Mouse (Mus musculus): Measurements from ENCODE around the gene Mrpl28.

The Mrpl28 gene

GRCm38 (mm10) chr17:26115956-26116487 is 7.3 kb upstream of the Mrpl28 start:
- no peak for DNase-seq (ENCODE audit: low read depth)

DNA sequence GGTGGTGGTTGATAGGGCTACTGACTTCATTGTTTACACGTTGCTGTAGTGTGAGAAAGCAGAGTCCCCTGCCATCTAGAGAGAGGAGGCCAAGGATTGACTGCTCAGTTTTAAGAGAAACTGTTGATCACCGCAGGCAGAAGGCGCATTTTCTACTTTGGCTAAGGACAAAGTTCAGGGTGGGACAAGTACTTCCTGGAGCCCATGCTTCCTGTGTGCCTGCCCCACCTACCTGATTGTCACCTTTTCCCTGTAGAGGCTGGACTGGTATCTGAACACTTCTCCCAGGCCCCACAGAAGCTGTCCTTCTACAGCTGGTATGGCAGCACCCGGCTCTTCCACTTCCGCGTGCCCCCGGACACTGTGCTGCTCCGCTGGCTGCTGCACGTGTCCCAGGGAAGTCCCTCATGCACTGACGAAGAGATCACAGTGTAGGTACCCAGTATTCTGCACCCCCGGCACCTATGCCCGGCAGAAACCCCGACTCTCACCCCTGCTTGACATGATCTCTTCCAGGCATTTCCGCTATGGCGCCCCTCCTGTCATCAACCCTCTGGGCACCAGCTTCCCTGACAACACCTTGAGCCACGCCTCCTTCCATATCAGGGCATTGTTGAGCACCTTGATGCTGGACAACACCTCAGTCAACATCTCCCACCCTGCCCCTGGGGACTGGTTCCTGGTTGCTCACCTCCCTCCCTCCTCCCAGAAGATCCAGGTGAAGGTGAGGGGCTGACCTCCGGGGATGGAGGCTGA is 6.6 kb upstream of the Mrpl28 start:
- no peak for DNase-seq (ENCODE audit: low read depth)

DNA sequence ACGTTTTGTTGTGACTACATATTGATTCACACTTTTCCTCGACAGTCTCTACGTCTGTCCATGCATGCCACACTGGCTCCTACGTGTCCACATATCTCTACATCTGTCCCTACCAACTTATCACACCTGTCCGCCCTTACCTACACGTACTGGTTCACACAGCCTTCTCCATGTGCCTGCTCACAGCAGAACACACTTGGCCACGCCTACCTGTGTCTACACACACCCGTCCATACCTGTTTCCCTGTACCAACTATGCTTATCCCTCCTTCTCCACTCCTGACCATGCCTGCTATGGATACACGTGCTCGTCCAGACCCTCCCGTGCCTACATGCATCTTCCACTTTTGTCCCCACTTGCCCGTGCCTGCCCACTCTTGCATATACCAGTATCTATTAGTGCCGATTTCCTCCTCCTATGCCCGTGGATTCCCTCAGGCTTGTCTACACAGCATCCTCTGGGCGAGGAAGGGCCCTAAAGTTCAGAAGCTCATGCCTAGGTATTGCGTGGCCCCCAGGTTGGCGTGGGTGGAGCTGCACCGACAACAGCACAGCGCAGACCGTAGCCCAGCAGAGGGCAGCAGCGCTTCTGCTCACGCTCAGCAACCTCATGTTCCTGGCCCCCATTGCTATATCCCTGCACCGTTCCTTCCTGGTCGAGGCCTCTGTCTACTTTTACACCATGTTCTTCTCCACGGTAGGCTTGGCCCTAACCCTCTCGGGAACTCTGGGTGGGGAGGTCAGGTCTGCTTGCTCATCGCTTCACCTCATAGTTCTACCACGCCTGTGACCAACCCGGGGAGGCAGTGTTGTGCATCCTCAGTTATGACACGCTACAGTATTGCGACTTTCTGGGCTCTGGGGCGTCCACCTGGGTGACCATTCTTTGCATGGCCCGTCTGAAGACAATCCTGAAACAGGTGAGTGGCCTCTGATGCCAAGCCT is 3.3 kb upstream of the Mrpl28 start:
- DNase-seq (ENCODE audit: low read depth), result peak; percentile 88

- DNase-seq (ENCODE audit: low read depth), result no peak
These were observed 714 bp upstream of the Mrpl28 start for GRCm38 (mm10) chr17:26122431-26123140.

GRCm38 (mm10) chr17:26124560-26124959 is 1.3 kb downstream of the Mrpl28 start:
- DNase-seq (ENCODE audit: low read depth), result no peak

DNA sequence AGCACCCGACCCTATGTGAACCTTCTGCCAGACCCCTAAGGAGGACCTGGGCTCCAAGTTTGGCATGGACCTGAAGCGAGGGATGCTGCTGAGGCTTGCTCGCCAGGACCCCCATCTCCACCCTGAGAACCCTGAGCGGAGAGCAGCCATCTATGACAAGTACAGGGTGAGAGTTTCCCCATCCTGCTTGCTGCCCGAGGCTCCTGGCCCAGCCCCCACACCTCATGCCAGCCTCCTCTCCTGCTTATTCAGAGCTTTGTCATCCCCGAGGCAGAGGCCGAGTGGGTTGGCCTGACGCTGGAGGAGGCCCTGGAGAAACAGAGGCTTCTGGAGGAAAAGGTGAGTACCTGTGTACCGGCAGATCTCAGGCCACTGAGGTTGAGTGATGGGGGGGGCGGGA is 1.9 kb downstream of the Mrpl28 start:
- no peak for DNase-seq (ENCODE audit: low read depth)

DNA sequence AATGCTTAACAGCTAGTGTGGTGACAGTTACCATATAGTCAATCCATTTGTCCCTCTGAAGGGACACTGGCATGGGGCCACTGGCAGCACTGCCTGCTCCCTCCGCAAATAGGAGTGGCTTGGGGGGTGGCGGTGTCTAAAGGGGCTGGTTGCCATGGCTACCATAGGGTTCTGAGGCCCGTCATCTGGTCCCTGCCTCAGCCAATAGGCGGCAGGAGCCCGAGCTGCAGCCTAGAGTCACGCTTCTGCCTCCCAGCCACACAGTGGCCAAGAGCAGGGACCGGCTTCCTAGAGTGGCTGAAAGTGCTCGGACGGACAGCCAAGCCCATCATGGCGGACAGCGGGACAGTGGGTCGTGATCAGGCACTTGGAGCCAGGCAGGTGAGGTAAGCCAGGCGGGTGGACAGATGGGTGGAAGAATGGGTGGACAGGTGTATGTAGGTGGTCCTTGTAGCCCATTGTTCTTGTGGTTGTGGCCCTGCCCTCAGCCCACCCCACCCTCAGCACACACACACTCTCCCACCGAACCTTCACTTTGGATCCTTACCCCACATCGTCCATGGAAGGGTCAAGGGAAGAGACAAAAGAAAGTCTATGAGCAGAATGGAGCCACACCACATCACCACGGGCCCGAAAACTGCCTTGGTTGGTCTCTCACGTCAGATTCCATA is 7.9 kb downstream of the Mrpl28 start:
- no peak for DNase-seq (ENCODE audit: low read depth)

GRCm38 (mm10) chr17:26131856-26132853 is 8.9 kb downstream of the Mrpl28 start:
- DNase-seq (ENCODE audit: low read depth), result no peak

DNA sequence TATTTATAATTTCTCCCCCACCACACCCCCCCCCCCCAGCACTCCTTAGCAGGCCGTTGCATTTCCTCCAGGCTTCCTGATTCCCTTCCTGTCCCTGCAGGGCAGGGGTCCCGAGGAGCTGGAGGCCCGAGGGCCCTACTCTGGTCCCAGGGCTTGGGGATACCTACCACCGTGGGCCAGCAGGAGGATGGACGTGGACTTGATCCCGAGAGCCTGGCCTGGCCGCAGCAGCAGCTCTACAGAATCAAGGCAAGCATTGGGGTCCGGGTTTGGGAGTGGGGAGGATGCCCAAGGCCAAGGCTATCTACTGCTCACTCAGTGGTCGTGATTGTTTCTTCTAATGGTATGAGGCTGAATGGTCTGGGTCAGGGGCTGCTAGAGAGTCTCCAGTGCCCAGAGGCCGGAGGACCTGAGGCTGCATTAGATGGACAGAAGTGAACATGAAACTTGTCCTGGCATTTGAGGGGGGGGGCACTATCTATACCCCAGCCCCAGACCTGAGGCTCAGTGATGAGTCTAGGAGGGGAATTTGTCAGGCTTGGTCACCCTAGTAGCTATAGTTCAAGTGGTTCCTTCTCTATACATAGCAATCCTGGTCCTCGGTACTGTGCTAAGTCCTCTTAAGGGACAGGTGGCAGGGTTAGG is 13.9 kb downstream of the Mrpl28 start:
- DNase-seq (ENCODE audit: low read depth), result no peak

DNA sequence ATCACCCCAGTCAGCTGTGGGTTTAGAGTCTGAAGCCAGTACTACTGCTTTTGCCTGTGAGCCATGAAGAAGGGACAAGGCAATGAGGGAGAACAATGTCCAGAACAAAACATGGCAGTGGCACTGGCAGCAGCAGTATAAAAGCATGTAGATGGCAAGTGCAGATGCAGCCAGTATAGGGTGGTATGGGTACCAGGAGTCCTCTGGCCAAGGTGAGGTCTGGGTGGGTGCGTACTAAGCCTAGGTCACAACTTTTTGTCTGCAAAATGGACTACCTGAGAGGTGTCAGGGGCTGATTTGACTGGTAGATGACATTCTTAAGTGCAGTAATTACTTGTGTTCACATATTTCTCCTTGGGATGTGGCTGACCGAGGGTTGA is 14.4 kb downstream of the Mrpl28 start:
- no peak for DNase-seq (ENCODE audit: low read depth)

DNA sequence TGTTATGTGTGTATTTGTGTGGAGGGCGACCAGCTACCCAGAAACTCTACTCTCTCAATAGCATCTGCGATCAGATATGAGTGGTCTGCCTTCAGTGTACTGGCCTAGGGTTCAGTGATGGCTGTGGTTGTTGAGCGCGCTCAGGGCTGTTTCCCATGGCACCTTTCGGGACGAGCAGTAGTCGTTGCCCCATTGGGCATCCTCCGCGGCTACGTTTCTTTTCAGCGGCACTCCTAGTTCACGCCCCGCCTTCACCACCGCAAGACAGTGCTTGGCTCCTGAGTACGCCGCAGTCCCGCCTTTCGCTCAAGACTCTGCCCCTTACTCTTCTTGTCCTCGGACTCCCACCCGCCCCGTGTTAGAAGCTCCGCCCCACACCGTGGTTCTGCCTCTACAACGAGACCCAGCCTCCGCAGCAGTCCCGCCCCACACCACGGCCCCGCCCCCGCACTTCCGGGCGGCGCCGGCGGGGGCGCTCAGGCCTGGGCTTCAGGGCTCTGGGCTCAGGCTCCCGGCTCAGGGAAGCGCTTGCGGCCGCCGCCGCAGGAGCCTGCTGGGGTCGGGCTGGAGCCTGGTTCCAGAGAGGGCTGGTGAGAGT is 15.0 kb downstream of the Mrpl28 start, which contains the start of gene Axin1:
TSS of gene Axin1 (plus strand) at position 450 of the 598 bp plus-strand sequence.
- peak; percentile 99 for DNase-seq (ENCODE audit: low read depth)

- DNase-seq (ENCODE audit: low read depth), result peak; percentile 74
These were observed 15.6 kb downstream of the Mrpl28 start for GRCm38 (mm10) chr17:26138901-26139381.

GRCm38 (mm10) chr17:26142796-26143195 is 19.5 kb downstream of the Mrpl28 start:
- no peak for DNase-seq (ENCODE audit: low read depth)

- no peak for DNase-seq (ENCODE audit: low read depth)
These were observed 20.1 kb downstream of the Mrpl28 start for GRCm38 (mm10) chr17:26143386-26143785.

- no peak for DNase-seq (ENCODE audit: low read depth)
These were observed 25.8 kb downstream of the Mrpl28 start for GRCm38 (mm10) chr17:26149056-26149455.

GRCm38 (mm10) chr17:26151886-26152630 is 28.8 kb downstream of the Mrpl28 start:
- DNase-seq (ENCODE audit: low read depth), result no peak

GRCm38 (mm10) chr17:26162736-26163135 is 39.4 kb downstream of the Mrpl28 start:
- no peak for DNase-seq (ENCODE audit: low read depth)

DNA sequence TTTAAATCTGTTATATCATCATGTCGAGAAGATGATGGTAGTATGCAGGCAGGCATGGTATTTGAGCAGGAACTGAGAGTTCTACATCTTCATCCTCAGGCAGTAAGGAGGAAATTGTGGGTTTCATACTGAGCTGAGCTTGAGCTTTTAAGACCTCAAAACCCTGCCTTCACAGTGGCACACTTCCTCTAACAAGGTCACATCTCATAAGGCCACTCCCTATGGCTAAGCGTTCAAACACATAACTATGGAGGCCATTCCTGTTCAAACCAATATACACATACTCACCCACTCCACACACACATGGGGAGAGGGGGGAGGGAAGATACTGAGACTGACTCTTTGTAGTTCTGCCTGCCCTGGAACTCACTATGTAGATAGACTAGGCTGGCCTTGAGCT is 44.7 kb downstream of the Mrpl28 start:
- peak; percentile 85 for DNase-seq (ENCODE audit: low read depth)
